Mouse (Mus musculus) heart, embryonic 13.5 days (tissue): Measurements from ENCODE around the gene Gm4131. TPM values are rescaled to one million over a fixed set of nuclear protein-coding genes. Genes with fewer than 3 reads are reported as not detected.
A peak's percentile ranks its signal among the peaks of the same experiment; 100 is the strongest.

Experiments
- ATAC-seq: fragments of 200-750 bp; cut with Nextera tagmentation; 2 replicates; pipeline ENCODE4 v1.8.0; 2017; ENCODE audit warnings: moderate TSS enrichment; ENCODE audit not compliant: insufficient number of reproducible peaks, low FRiP score, low TSS enrichment; ENCODE audit errors: extremely low read depth
- H3K27ac ChIP-seq: fragments of 300-500 bp; sonication (generic); replicated peaks from 2 replicates; pipeline ENCODE4 v1.5.1; 2015; ENCODE audit warnings: moderate library complexity, mild to moderate bottlenecking, inconsistent platforms
- H3K27me3 ChIP-seq: fragments of 300-500 bp; sonication (generic); replicated peaks from 2 replicates; pipeline ENCODE4 v1.6.1; 2015; ENCODE audit warnings: mild to moderate bottlenecking, inconsistent platforms
- H3K36me3 ChIP-seq: fragments of 300-500 bp; sonication (generic); 2 replicates; pipeline ENCODE4 v1.6.1; 2015; ENCODE audit warnings: mild to moderate bottlenecking, inconsistent platforms
- H3K4me1 ChIP-seq: fragments of 300-500 bp; sonication (generic); 2 replicates; pipeline ENCODE4 v1.6.1; 2015; ENCODE audit warnings: inconsistent platforms
- H3K4me2 ChIP-seq: fragments of 300-500 bp; sonication (generic); 2 replicates; pipeline ENCODE4 v1.6.1; 2015; ENCODE audit warnings: inconsistent platforms, mild to moderate bottlenecking, moderate library complexity
- H3K4me3 ChIP-seq: fragments of 300-500 bp; sonication (generic); 2 replicates; pipeline ENCODE4 v1.5.1; 2015; ENCODE audit warnings: moderate library complexity, mild to moderate bottlenecking, inconsistent platforms
- H3K9ac ChIP-seq: fragments of 300-500 bp; sonication (generic); 2 replicates; pipeline ENCODE4 v1.6.1; 2015; ENCODE audit warnings: inconsistent platforms, mild to moderate bottlenecking, moderate library complexity
- H3K9me3 ChIP-seq: fragments of 300-500 bp; sonication (generic); 2 replicates; pipeline ENCODE4 v1.6.1; 2016; ENCODE audit warnings: inconsistent platforms
- WGBS: fragments of 180-500 bp; shearing (Covaris S2); methylation state at CpG from one replicate; pipeline ENCODE4 v1.1.7; 2015; ENCODE audit warnings: mixed read lengths; 5-methylcytosine and 5-hydroxymethylcytosine counted together
- polyA plus RNA-seq: library from polyadenylated mRNA; unstranded; fragments of >200 nt; fragmentation: Nextera tagmentation; extraction: Ambion mirVana; gene quantifications from 2 replicates; pipeline ENCODE4 v1.2.1, GENCODE M21; 2015

Gm4131 gene
- polyA plus RNA-seq, 1 experiment from 2014 or later: not detected

GRCm38 (mm10) chr14:62442971-62443370, 123.8 kb downstream of the Gm4131 start:
- H3K36me3 ChIP-seq: no peaks in the 10 kb centered on the region
- no peak for ATAC-seq
- H3K27me3 ChIP-seq: no peaks in the 10 kb centered on the region
- peaks cover 2% of the 10 kb centered on the region; the same call in 1 of the 2 replicates for H3K4me1 ChIP-seq
- no peak overlapping the region for H3K4me2 ChIP-seq
- no peak overlapping the region for H3K4me3 ChIP-seq
- no peak overlapping the region for H3K9ac ChIP-seq
- 72% methylated on average over 1 of the region's 1 CpGs for WGBS
- H3K9me3 ChIP-seq: no peaks in the 10 kb centered on the region
- no peak overlapping the region for H3K27ac ChIP-seq

- Histone ChIP-seq H3K4me3 (no peak overlapping the region), H3K27ac (no peak overlapping the region), H3K36me3 (no peaks in the 10 kb centered on the region), H3K9ac (no peak overlapping the region), H3K4me2 (no peak overlapping the region), H3K4me1 (no peaks in the 10 kb centered on the region), H3K27me3 (no peaks in the 10 kb centered on the region), H3K9me3 (no peaks in the 10 kb centered on the region)
- no peak for ATAC-seq
Observed at GRCm38 (mm10) chr14:62440036-62440435, 126.7 kb downstream of the Gm4131 start.

- Histone ChIP-seq H3K36me3 (no peaks in the 10 kb centered on the region), H3K27me3 (no peaks in the 10 kb centered on the region), H3K9me3 (no peaks in the 10 kb centered on the region), H3K9ac (no peak overlapping the region), H3K27ac (no peak overlapping the region), H3K4me2 (no peak overlapping the region), H3K4me3 (no peak overlapping the region), H3K4me1 (no peaks in the 10 kb centered on the region)
- ATAC-seq: no peak
- 77% methylated on average over 4 of the region's 4 CpGs for WGBS
Observed at GRCm38 (mm10) chr14:62438236-62438635, 128.5 kb downstream of the Gm4131 start.

- Histone ChIP-seq H3K4me3 (no peak overlapping the region), H3K27me3 (no peaks in the 10 kb centered on the region), H3K9me3 (no peaks in the 10 kb centered on the region), H3K4me2 (no peak overlapping the region), H3K27ac (no peak overlapping the region), H3K9ac (no peak overlapping the region), H3K4me1 (no peaks in the 10 kb centered on the region), H3K36me3 (no peaks in the 10 kb centered on the region)
- ATAC-seq: no peak
- 79% methylated on average over 2 of the region's 2 CpGs for WGBS
Observed at GRCm38 (mm10) chr14:62437806-62438205, 128.9 kb downstream of the Gm4131 start.

- H3K4me1 ChIP-seq: no peaks in the 10 kb centered on the region
Observed at GRCm38 (mm10) chr14:62425277-62425691, 141.4 kb downstream of the Gm4131 start.

GRCm38 (mm10) chr14:62422265-62422664, 144.5 kb downstream of the Gm4131 start:
- Histone ChIP-seq H3K36me3 (no peaks in the 10 kb centered on the region), H3K4me1 (peaks cover 8% of the 10 kb centered on the region), H3K4me3 (no peak overlapping the region), H3K9me3 (no peaks in the 10 kb centered on the region), H3K9ac (no peak overlapping the region), H3K4me2 (no peak overlapping the region), H3K27ac (no peak overlapping the region), H3K27me3 (no peaks in the 10 kb centered on the region)
- WGBS: 60% methylated on average over 4 of the region's 4 CpGs
- no peak for ATAC-seq

More at GRCm38 (mm10) chr14:62425277-62425691, 141.4 kb downstream of the Gm4131 start:
- H3K9ac ChIP-seq: no peak overlapping the region
- H3K27me3 ChIP-seq: no peaks in the 10 kb centered on the region
- no peak overlapping the region for H3K27ac ChIP-seq
- no peak for ATAC-seq
- H3K4me2 ChIP-seq: no peak overlapping the region
- no peak overlapping the region for H3K4me3 ChIP-seq
- 65% methylated on average over 2 of the region's 2 CpGs for WGBS
- no peaks in the 10 kb centered on the region for H3K36me3 ChIP-seq
- H3K9me3 ChIP-seq: no peaks in the 10 kb centered on the region

GRCm38 (mm10) chr14:62417501-62417900, 149.2 kb downstream of the Gm4131 start:
- Histone ChIP-seq H3K27ac (peak overlapping the region; percentile 69), H3K4me2 (no peak overlapping the region), H3K27me3 (no peaks in the 10 kb centered on the region), H3K9me3 (no peaks in the 10 kb centered on the region), H3K4me1 (peaks cover 32% of the 10 kb centered on the region), H3K4me3 (no peak overlapping the region), H3K9ac (no peak overlapping the region), H3K36me3 (no peaks in the 10 kb centered on the region)
- ATAC-seq: no peak
- 73% methylated on average over 3 of the region's 3 CpGs for WGBS

- no peaks in the 10 kb centered on the region for H3K9me3 ChIP-seq
- H3K4me2 ChIP-seq: 0 out of 2 replicates have a peak overlapping the region, but pooled peaks have one; percentile 14
- no peaks in the 10 kb centered on the region for H3K27me3 ChIP-seq
- H3K9ac ChIP-seq: no peak overlapping the region
- peaks cover 32% of the 10 kb centered on the region for H3K4me1 ChIP-seq
- H3K27ac ChIP-seq: peak overlapping the region; percentile 69
- H3K36me3 ChIP-seq: no peaks in the 10 kb centered on the region
- H3K4me3 ChIP-seq: no peak overlapping the region
- no peak for ATAC-seq
- WGBS: 13% methylated on average over 1 of the region's 1 CpGs
Observed at GRCm38 (mm10) chr14:62416742-62417134, 150.0 kb downstream of the Gm4131 start.

- H3K27ac ChIP-seq: peak overlapping the region; percentile 69
- H3K27me3 ChIP-seq: no peaks in the 10 kb centered on the region
- H3K36me3 ChIP-seq: no peaks in the 10 kb centered on the region
- 72% methylated on average over 7 of the region's 7 CpGs for WGBS
- H3K9ac ChIP-seq: no peak overlapping the region
- peaks cover 32% of the 10 kb centered on the region for H3K4me1 ChIP-seq
- H3K4me3 ChIP-seq: no peak overlapping the region
- no peaks in the 10 kb centered on the region for H3K9me3 ChIP-seq
- no peak for ATAC-seq
- no peak overlapping the region for H3K4me2 ChIP-seq
Observed at GRCm38 (mm10) chr14:62416007-62416741, 150.5 kb downstream of the Gm4131 start.

Other genes starting within 250 kb of the Gm4131 start
- gene Gucy1b2, start 110.6 kb downstream of the Gm4131 start, polyA plus RNA-seq: 0.05 and 0.12 TPM in 2 replicates
- 2.4 and 3.5 TPM in 2 replicates for gene Fam124a, start 11.2 kb downstream of the Gm4131 start, polyA plus RNA-seq
- gene Serpine3, start 96.7 kb upstream of the Gm4131 start, polyA plus RNA-seq: not detected in 2 replicates
- 12.5 and 13.6 TPM in 2 replicates for gene Ints6, start 194.2 kb upstream of the Gm4131 start, polyA plus RNA-seq